Mouse (Mus musculus) adrenal gland, adult 8-10 months (tissue): ENCODE data around the gene Cacna1c. TPM values are rescaled to one million over a fixed set of nuclear protein-coding genes. Genes with fewer than 3 reads are reported as not detected.

ENCODE experiments used
- DNase-seq: peaks from one replicate; pipeline ENCODE4 v3.0.0; 2022
- total RNA-seq, 4 experiments: library from RNA; stranded (reverse); gene quantifications; 2 replicates each; pipeline ENCODE4 v1.2.4; 2022

Gene Cacna1c
- total RNA-seq, 4 experiments from 2014 or later: 97.1 to 218 (median 127) TPM

DNA sequence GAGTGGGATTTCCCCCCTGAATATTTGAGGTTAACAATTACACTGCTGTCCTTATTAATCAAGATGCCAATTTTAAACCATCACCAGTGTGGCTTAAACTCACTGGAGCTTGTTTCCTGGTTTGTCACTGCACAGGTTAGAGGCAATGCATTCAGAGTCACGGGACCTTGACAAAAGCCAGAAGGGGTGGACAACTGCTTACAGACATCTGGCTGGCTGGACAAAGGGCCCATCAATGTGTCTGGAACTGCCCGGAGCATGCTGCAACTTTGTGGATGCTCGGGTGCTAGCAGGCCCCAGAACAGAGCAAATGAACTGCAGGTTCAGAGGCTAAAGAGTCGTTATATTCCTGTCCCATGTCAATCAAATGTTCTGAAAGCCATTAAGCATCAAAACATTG lies 456.9 kb downstream of the Cacna1c start:
- no peak for DNase-seq

DNA sequence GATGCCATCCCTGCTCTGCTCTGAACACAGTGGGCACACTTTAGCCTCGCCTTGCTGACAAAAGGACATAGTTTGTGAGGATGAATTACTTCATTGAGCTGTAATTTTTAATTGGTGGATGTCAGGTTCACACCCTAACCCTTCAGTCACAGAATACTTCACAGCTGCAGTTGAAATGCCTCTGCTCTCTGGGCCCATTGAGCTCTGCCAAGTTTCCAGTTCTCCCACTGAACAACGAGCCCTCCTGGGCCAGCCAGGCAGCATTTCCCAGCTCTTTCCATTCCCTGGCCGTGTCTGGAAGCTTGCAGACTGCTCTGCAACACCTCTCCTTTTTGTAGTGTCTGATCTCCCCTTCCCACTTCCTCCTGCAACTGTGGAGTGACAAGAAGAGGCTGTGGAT lies 457.6 kb downstream of the Cacna1c start:
- DNase-seq: no peak

DNA sequence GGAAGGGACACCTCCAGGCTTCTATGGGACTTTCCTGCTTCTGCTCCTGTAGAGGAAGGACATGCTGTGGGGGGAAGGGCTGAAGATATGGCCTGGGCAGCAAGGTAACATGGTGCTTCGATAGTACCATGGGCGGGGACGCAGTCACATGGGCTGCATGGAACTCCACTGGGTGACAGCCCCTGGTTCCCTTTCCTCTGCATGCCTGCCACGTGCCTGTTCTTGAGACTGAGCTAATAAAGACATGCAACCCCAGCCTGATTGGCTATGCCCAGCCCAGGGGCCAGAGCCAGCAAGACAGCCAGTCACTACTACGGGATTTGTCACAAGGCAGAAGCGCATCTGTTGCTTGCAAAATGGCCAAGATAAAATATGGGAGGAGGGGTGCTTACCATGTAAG lies 459.1 kb downstream of the Cacna1c start:
- DNase-seq: no peak

DNA sequence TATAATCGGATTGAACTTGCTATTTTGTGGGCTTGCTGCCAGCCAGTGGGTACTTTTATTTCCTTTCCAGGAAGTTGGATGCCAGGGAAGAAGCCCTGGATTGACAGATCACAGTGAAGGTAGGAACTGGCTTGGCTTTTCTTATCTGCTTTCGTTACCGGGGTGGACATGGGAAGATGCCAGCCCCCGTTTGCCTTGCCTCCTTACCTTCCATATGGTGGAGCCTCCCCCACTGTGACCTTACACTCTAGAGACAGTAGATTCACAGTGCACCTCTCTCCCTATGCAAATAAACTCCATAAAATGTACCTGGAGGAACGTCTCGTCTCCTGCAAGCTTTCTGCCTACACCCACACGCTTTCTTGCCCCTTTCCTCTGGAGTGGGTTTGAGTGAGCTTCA lies 459.7 kb downstream of the Cacna1c start:
- DNase-seq: no peak

DNA sequence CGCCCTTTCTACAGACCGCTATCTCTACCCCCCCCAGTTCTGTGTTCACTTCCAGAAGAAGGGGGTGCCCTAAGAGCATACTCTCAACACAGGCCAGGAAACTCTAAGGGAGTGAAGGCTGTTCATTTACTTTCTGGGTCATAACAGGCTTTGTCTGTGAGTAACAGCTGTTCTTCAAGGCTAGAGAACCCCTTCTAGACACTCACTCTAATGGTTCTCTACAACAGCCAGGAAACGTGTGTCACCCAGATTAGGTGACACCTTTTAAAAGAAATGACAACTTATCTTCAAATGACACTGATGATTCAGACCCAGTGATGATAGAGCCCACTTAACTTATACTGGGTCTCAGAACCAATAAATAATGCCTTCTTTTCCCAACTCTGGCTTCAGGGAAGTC lies 461.1 kb downstream of the Cacna1c start:
- DNase-seq: no peak

GRCm38 (mm10) chr6:118731937-118732336 lies 464.3 kb downstream of the Cacna1c start:
- peak; percentile 28 for DNase-seq

DNA sequence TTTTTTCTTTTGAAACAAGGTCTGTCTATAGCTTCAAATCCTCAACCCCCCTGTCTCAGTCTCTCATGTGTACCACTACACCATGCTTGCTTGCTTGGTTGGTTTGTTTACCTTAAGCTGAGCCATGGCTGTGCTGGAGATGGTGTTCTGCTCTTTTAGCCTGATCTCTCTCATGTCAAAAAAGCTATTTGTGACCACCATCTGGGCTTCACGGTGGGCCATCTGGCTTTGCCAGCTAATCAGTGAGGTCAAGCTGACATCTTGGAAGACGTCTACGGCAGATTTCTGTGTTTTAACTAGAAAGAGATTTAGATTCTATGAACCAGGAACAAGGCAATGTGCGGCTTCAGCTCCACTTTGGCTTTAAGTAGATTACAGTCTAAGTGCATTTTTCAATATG lies 471.3 kb downstream of the Cacna1c start:
- DNase-seq: no peak

GRCm38 (mm10) chr6:118724388-118724787 lies 471.8 kb downstream of the Cacna1c start:
- DNase-seq: no peak

DNA sequence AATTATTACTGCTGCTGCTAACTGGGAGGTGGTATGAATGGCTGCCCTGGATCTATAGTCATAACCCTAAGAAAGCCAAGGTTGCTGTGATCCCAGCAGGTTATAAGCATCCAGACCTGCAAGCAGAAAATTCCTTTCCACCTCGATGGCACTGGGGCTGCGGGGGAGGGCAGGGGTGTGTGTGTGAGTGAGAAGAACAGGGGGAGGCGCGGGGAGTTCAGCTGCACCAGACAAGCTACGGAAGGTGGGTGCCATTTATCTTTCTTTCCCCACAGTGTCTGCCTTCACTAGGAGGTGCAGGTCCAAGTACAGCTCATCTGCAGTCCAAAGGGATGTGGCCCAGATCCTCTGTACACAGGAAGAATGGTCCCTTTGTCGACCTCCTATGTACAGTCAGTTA lies 473.9 kb downstream of the Cacna1c start:
- DNase-seq: no peak

DNA sequence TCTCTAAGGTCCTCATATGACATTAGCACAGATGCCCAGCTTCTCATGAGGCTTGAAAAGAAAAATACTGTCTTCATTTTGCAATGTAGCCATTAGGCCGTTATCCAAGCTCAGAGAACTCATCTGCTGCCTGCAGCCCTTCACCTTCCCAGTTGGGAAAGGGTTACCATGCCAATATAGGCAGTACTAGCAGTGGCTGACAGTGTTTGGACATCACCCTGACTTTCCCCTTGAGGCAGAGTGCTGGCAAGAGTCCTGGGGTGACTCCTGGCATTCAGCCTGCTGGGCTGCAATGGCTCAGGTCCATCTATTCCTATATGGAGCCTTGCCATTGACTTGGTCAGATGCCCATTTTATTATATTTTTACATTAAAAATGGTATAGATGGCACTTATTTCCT lies 476.7 kb downstream of the Cacna1c start:
- no peak for DNase-seq

- no peak for DNase-seq
These were observed 482.9 kb downstream of the Cacna1c start for GRCm38 (mm10) chr6:118713286-118713685.

- no peak for DNase-seq
These were observed 484.4 kb downstream of the Cacna1c start for GRCm38 (mm10) chr6:118711677-118712322.

GRCm38 (mm10) chr6:118707066-118707465 lies 489.2 kb downstream of the Cacna1c start:
- DNase-seq: no peak

DNA sequence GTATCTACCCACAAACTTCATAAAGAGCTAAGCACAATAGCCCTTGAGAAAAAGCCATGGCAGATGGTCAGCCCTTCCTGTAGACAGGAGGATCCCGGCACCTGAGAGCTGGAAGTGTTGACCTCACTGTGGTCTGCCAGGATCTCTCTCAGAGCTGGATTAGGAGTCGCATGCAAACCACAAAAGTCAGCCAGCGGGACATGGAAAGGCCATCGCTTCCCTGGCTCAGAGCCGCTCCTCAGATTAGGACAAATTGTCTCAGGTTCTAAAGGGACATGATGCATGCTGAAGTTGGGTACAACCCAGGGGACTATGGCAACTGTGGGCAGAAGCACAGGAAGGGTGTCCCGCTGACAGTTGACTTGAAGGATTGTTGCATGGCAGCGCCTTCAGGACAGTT lies 490.4 kb downstream of the Cacna1c start:
- no peak for DNase-seq

DNA sequence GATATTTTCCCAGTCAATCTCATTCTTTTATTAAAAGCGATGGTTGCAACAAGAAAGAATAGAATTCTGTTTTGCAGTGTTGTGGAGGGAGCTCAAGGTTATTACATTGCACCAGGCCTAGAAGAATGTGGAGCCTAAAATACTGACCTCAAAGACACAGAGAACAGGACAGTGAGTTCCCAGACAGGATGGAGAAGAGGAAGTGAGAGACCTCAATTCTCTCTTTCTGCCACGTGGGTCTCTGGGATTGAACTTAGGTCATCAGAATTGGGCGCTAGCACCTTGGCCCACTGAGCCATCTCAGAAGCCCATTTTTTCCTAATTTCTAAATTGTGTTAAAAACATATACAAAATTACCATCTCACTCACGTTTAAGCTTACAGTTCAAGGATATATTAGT lies 501.6 kb downstream of the Cacna1c start:
- DNase-seq: no peak

DNA sequence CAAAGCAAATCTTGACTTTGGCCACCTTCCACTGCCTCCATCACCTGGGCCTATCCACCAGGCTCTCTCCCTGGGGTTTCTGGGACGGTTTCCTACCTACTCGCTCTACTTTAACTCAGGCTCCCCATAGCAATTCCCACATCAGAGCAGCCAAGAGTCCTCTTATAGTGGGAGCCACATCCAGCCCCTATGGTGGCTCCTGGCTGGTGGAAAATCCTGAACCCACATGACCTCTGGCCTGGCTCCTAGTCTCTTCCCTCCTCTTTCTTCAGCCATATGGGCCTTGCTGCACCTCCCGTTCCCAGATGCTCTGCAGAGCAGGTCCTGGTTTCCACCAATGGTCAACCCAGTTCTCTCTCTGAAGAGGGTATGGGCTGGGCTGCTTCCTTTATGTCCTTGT lies 506.8 kb downstream of the Cacna1c start:
- no peak for DNase-seq

GRCm38 (mm10) chr6:118688856-118689255 lies 507.4 kb downstream of the Cacna1c start:
- no peak for DNase-seq

DNA sequence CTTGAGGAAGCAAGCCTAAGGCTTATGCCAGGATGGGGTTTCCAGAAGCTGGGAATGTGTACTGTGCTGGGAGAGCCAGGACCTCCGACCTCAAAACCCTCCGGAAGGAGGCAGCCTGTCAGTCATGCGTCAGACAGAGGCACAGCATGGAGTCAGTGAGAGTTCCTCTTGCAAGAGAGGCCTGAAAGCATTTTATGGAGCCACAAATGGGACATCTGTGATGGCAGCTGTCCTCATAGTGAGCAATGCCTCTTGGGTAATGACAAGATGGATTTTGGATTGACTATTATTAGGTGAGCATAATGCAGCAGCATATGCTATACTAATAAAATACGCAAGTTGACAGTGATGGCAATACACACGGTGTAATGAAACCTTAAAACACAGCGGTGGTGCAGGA lies 515.4 kb downstream of the Cacna1c start:
- no peak for DNase-seq

- no peak for DNase-seq
These were observed 518.2 kb downstream of the Cacna1c start for GRCm38 (mm10) chr6:118678031-118678430.

GRCm38 (mm10) chr6:118677306-118677705 lies 518.9 kb downstream of the Cacna1c start:
- no peak for DNase-seq

DNA sequence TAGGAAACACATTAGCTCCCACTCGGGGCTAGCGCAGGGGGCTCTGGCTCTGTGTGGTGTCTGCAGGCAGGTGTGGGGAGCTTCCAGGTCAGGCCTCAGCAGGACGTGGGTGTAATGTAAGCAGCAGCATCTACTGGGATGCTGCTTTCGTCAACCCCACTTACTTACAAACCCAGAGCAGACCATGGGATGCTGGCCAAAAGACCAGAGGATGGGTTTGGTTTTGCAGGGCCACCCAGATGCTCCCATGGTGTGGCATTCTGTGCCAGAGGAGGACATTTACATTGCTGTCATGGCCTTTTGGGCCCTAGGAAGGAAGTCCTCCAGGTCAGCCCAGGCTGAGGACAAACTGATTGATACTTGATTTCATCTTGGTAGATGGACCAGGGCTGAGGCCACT lies 521.4 kb downstream of the Cacna1c start:
- no peak for DNase-seq

DNA sequence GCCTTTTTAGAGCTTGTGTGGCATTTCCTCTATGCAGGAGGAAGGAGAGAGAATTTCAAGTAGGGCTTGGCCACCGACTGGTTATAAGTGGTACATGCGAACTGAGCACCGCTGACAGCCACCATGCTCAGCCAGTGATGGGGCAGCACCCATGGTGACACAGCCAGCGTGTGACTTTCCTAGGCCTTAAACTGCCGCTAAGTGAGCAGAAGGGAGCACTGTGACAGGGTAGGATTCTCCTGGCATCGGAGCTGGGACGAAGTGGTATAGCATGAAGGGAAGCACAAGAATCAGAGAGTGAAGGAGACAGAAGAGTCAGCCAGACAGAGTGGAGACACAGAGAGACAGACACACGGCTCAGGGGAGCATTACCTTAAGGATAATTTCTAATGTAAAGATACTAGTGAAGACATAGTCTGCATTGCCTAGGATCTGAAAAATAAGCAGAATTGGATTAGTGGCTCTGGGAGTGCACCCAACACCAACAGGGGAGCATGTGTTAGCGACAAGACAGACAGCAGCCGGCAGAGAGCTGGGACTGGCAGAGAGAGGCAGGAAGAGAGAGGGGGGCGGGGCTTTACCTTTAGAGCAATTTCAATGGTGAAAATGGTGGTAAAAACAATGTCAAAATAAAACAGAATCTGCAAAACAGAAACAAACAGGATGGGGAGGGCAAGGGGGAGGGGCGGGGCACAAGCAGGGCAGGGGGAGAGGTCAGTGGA lies 522.1 kb downstream of the Cacna1c start:
- no peak for DNase-seq

- no peak for DNase-seq
These were observed 542.9 kb downstream of the Cacna1c start for GRCm38 (mm10) chr6:118653331-118653730.

- no peak for DNase-seq
These were observed 547.0 kb downstream of the Cacna1c start for GRCm38 (mm10) chr6:118649121-118649783.
